Mouse (Mus musculus): ENCODE measurements at regions not wholly inside any gene's neighbourhood (a gene's known extent, or its start where the extent isn't known, plus 50 kb on each side); places are given as distances from the start of the nearest gene placed in this dataset.
A peak's percentile ranks its signal among the peaks of the same experiment; 100 is the strongest.
"Not testable (repeated sequence)": the region's sequence is repeated elsewhere in the genome, so short reads cannot be mapped to it uniquely, and the experiment has no call there.

DNA sequence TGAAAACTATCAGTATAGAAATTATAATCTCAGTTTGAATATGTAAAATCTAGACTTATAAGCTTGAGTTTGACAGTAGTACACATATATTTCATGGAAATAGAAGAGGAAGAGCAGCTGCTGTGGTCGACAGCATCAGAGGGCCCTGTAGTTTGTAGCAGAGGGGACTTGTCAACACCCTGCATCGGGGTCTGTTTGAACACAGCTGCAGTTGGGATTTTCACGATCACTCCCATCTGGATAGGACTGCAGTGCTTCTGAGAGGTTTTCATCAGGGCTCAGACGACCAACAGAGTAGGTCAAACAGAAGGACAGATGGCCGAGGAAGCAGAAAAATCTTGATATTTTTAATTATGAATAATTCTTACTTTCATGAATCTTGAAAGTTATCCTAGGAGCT is 523.8 kb downstream of the Tpm3-rs7 start:
- DNase-seq: peak; percentile 2 to 9

DNA sequence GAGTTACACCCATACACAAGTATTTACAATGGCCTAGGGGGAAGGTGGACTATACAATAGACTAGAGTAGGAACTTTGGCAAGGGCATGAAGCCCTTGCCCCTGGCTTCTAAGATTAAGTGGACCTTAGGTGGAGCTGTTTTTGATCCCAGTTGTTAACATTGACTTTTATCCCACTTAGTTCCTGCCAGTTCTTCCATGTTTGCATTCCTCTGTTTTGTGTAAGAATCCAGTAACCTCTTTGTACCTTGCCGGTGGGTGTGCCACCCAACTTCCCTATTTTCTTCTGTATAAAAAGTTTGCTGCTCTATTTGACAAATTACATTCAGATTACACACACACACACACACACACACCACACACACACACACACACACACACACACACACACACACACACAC is 533.4 kb downstream of the Tpm3-rs7 start:
- not testable (repeated sequence) for DNase-seq

- no peak for DNase-seq
These were observed 538.6 kb downstream of the Tpm3-rs7 start for GRCm38 (mm10) chr14:113852988-113853387.

DNA sequence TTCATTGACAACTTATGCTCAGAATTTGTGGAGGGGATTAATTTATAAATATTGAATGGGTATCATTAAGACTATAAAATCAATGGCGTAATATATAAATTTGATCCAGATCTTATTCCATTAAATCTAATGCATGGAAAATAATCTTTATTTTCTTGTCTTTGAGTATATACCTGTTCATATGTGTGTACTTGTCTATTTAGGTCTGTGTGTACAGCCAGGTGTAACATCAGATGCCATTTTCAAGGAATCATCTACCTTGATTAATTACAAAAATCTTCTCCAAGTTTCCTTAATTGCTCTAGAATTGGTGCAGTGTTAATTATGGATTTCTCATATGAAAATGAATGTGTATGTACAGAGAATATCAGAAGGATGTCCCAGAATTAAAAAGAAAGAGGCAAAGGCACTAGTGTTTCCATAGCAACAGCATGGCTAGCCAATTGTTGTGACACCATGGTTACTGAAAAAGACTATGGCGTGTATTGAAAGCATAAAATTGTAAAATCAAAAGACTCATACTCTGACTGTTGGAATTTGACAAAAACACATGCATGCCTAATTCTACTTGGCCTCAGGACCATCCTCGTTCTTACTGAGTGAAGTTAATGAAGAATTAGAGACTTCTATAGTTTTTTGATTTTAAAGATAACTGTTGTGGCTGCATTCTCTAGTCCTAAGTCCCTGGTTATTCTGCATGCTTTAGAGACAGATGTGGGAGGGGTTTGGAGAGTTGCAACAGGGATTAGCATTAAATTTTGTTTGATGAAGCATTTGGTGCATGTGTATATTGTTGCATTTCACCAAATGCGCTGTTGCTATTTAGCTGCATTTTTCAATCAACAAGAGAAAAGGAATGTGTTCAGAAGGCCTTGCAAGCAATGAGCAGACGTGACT is 553.0 kb downstream of the Tpm3-rs7 start:
- DNase-seq: no peak

- no peak for DNase-seq
These were observed 569.2 kb downstream of the Tpm3-rs7 start for GRCm38 (mm10) chr14:113883581-113883980.

DNA sequence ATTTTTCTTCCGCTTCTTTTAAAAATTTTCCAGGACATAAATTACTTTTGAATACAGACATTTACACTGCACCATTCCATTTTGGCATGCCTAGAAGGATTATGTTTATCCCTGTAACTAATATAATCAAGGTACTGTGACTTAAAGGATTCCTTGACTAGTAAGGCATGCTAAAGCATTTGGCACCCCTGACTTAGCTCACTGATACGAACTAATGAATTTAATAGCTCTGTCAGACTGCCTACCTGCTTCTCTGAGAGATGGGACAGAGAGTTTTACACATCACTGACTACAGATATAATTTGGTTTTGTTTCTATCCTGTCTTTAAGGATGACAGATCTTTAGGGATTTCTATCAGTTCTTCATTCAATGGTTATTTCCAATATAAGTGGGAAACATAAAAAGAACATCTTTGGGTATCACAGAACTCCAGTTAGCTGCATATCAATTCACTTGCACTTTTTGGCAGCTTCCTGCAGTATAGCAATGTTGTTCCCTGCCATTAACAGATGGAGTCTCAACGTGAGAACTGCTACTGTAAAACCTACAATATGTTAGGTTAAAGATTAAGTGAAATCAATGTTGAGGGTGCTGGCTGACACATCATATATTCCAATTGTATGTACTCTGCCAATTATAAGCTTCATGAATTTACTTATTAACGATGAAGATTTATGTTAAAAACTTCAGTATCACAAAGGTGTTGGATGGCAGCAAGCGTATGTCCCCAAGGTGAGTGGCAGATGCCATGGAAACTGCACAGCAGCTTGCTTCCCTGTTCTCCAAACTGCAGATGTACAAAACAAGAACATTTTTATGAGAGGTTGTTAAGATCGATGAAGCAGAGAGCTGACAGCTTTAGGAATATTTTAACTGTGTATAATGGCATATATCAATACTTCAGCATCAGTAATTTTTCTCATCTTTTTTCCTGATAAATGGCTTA is 572.8 kb downstream of the Tpm3-rs7 start:
- DNase-seq: no peak

- DNase-seq: no peak
These were observed 616.4 kb downstream of the Tpm3-rs7 start for GRCm38 (mm10) chr14:113930779-113931178.

- DNase-seq: no peak
These were observed 619.4 kb downstream of the Tpm3-rs7 start for GRCm38 (mm10) chr14:113933841-113934240.

Data from kidney, postnatal 4 days (tissue).